8 mouse cellular contexts compared by ENCODE assay signal in genomic region chr3:65352278-65353127, GRCm38 (mm10). TPM values are rescaled to one million over a fixed set of nuclear protein-coding genes. Genes with fewer than 3 reads are reported as not detected.
DNase-seq lines count a peak whose midpoint lies in the region; ATAC-seq and TF ChIP-seq lines count a peak whose summit lies in the region.

No protein-coding gene starts in this region.

- 34% methylated on average over 4 of the region's 4 CpGs for WGBS in lung, adult 2 months
- 52% methylated on average over 4 of the region's 4 CpGs for whole genome bisulfite sequencing in hindbrain, embryonic 14.5 days

- H3K4me1 ChIP-seq in lung, adult 2 months (ENCODE audit: control insufficient read depth, insufficient read depth, low read length) = peaks cover 8% of the 10 kb centered on the region
- H3K4me1 ChIP-seq in hindbrain, embryonic 14.5 days (replicated peaks; ENCODE audit: control insufficient read depth, insufficient read depth, low read length) = no peaks in the 10 kb centered on the region

- no peak overlapping the region for H3K9ac ChIP-seq in hindbrain, embryonic 14.5 days

- H3K27me3 ChIP-seq in hindbrain, embryonic 14.5 days (ENCODE audit: control insufficient read depth, insufficient read depth, low read length) = no peaks in the 10 kb centered on the region

- DNase-seq in cerebellum, adult 8-10 months = peak; percentile 41
- no peak for DNase-seq in cerebellum, adult 11-12 months
- no peak for DNase-seq in lung, adult 2 months
- DNase-seq in lung, postnatal 4 days = no peak
- peak; percentile 76 for DNase-seq in hindbrain, embryonic 14.5 days (ENCODE audit: low spot score)
- peak; percentile 35 for DNase-seq in naive thymus-derived CD4-positive, alpha-beta T cell, adult 2 months (ENCODE audit: low read depth)
- no peak for DNase-seq in spleen, postnatal 36 days (ENCODE audit: low spot score in 2 of 2)
- DNase-seq in thymus, postnatal 36 days = no peak

- H3K9me3 ChIP-seq in hindbrain, embryonic 14.5 days (ENCODE audit: control insufficient read depth, low read length) = no peaks in the 10 kb centered on the region

- H3K27ac ChIP-seq in hindbrain, embryonic 14.5 days = no peak overlapping the region

- ATAC-seq in hindbrain, embryonic 14.5 days (ENCODE audit: low FRiP score) = peak; percentile 67; the same call in 1 of the 2 replicates

- no peak overlapping the region for H3K4me2 ChIP-seq in hindbrain, embryonic 14.5 days (replicated peaks)

- TF ChIP-seq POLR2A in lung, adult 2 months (IDR thresholded peaks at IDR 0.05; ENCODE audit: borderline replicate concordance, extremely low read depth, low read depth, low read length) = no peak

- no peaks in the 10 kb centered on the region for H3K36me3 ChIP-seq in hindbrain, embryonic 14.5 days (replicated peaks; ENCODE audit: control insufficient read depth, insufficient read depth)

- H3K4me3 ChIP-seq in lung, adult 2 months (replicated peaks; ENCODE audit: extremely low read depth, low read depth, low read length) = no peak overlapping the region
- no peak overlapping the region for H3K4me3 ChIP-seq in hindbrain, embryonic 14.5 days (replicated peaks; ENCODE audit: low read length)

- peak; percentile 19; the same call in 1 of the 2 replicates for TF ChIP-seq CTCF in lung, adult 2 months (IDR thresholded peaks at IDR 0.05; ENCODE audit: insufficient read depth, low read length)

RNA-seq across cellular contexts. Expression of gene Ssr3, which starts 39.9 kb away (rescaled TPM):
- polyA plus RNA-seq in lung, adult 2 months (2012; rRNA removed) = 44.2 and 69.4 TPM in 2 replicates
- polyA plus RNA-seq in hindbrain, embryonic 14.5 days (2014; fragmentation: Nextera tagmentation; extraction: Ambion mirVana) = 193 and 215 TPM in 2 replicates

Comparison
In these comparisons a context has a peak if more than half of its experiments do, and no peak if none do; other contexts are left out.
1. DNase-seq: peak in cerebellum, adult 8-10 months (single experiment), hindbrain, embryonic 14.5 days (single experiment) and naive thymus-derived CD4-positive, alpha-beta T cell, adult 2 months (single experiment); none in cerebellum, adult 11-12 months (single experiment), lung, adult 2 months (single experiment), lung, postnatal 4 days (0 of 2), spleen, postnatal 36 days (0 of 2) and thymus, postnatal 36 days (0 of 2).